Mouse (Mus musculus) liver, adult 2 months (tissue): ENCODE measurements around the gene Rab31.

Source experiments
- CTCF ChIP-seq: fragments of 200-500 bp; IDR thresholded peaks from 2 replicates; pipeline ENCODE4 v1.5.1; 2011; ENCODE audit warnings: low read depth, low read length, control low read depth
- POLR2A ChIP-seq: fragments of 200-500 bp; IDR thresholded peaks from 2 replicates; pipeline ENCODE4 v1.6.1; 2011; ENCODE audit warnings: low read length, control low read depth; ENCODE audit not compliant: insufficient read depth; ENCODE audit errors: extremely low read depth

DNA sequence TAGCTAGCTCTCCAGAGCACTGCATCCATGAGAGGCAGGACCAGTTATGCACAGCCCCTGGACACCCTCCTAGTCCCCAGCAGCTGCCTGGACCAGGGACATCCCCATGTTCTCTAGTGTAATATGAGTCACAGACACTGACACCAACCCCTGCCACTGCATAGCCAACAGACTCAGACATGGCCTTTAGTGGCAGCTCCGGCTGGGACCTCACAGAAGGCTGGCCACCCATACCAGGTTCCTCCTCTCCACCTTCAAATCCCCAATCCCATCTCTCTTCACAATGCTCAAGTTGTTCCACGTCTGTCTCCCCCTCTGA lies 123.4 kb downstream of the Rab31 start:
- TF ChIP-seq POLR2A, result no peak
- no peak for TF ChIP-seq CTCF
